Mouse (Mus musculus) heart, embryonic 16.5 days (tissue): Measurements from ENCODE around the gene Scgn. TPM values are rescaled to one million over a fixed set of nuclear protein-coding genes. Genes with fewer than 3 reads are reported as not detected.

ENCODE experiments used
- ATAC-seq: fragments of 200-750 bp; cut with Nextera tagmentation; replicated peaks from 2 replicates; pipeline ENCODE4 v1.8.0; 2017; ENCODE audit warnings: moderate number of reproducible peaks; ENCODE audit not compliant: insufficient read depth, low FRiP score; ENCODE audit errors: extremely low read depth
- H3K27ac ChIP-seq: fragments of 300-500 bp; sonication (generic); 2 replicates; pipeline ENCODE4 v1.5.1; 2014; ENCODE audit warnings: mild to moderate bottlenecking, low read length, control low read depth, moderate library complexity
- H3K27me3 ChIP-seq: fragments of 300-500 bp; sonication (generic); 2 replicates; pipeline ENCODE4 v1.6.1; 2014; ENCODE audit warnings: low read length, mixed read lengths; ENCODE audit not compliant: control insufficient read depth, insufficient read depth
- H3K36me3 ChIP-seq: fragments of 300-500 bp; sonication (generic); 2 replicates; pipeline ENCODE4 v1.6.1; 2014; ENCODE audit not compliant: control insufficient read depth, insufficient read depth
- H3K4me1 ChIP-seq: fragments of 300-500 bp; sonication (generic); 2 replicates; pipeline ENCODE4 v1.6.1; 2014; ENCODE audit warnings: low read length, mixed read lengths; ENCODE audit not compliant: control insufficient read depth, insufficient read depth
- H3K4me2 ChIP-seq: fragments of 300-500 bp; sonication (generic); 2 replicates; pipeline ENCODE4 v1.6.1; 2014; ENCODE audit warnings: low read depth, mild to moderate bottlenecking, control low read depth, low read length
- H3K4me3 ChIP-seq: fragments of 300-500 bp; sonication (generic); 2 replicates; pipeline ENCODE4 v1.5.1; 2014; ENCODE audit warnings: mild to moderate bottlenecking, control low read depth, low read length
- H3K9ac ChIP-seq: fragments of 300-500 bp; sonication (generic); 2 replicates; pipeline ENCODE4 v1.6.1; 2014; ENCODE audit warnings: low read length, control low read depth
- H3K9me3 ChIP-seq: fragments of 300-500 bp; sonication (generic); replicated peaks from 2 replicates; pipeline ENCODE4 v1.6.1; 2016; ENCODE audit warnings: low read length; ENCODE audit not compliant: control insufficient read depth
- WGBS: fragments of 180-500 bp; shearing (Covaris S2); extraction: QIAGEN DNeasy Blood & Tissue Kit; methylation state at CpG from one replicate; pipeline ENCODE4 v1.1.7; 2014; 5-methylcytosine and 5-hydroxymethylcytosine counted together
- polyA plus RNA-seq: library from polyadenylated mRNA; unstranded; fragments of >200 nt; fragmentation: Nextera tagmentation; extraction: Ambion mirVana; gene quantifications from 2 replicates; pipeline ENCODE4 v1.2.1, GENCODE M21; 2015

Scgn gene
- polyA plus RNA-seq, 1 experiment from 2014 or later = not detected

- no peaks in the 10 kb centered on the region for H3K9me3 ChIP-seq
- H3K4me3 ChIP-seq = no peak overlapping the region
- no peak for ATAC-seq
- no peak overlapping the region for H3K27ac ChIP-seq
- H3K36me3 ChIP-seq = no peaks in the 10 kb centered on the region
- H3K9ac ChIP-seq = no peak overlapping the region
- H3K4me1 ChIP-seq = no peaks in the 10 kb centered on the region
- H3K4me2 ChIP-seq = no peak overlapping the region
- WGBS = 72% methylated on average over 14 of the region's 14 CpGs
- no peaks in the 10 kb centered on the region for H3K27me3 ChIP-seq
These were observed 41.3 kb downstream of the Scgn start for GRCm38 (mm10) chr13:23949484-23950246.

- Histone ChIP-seq H3K27me3 (no peaks in the 10 kb centered on the region), H3K4me3 (no peak overlapping the region), H3K4me2 (no peak overlapping the region), H3K27ac (no peak overlapping the region), H3K4me1 (no peaks in the 10 kb centered on the region), H3K9me3 (no peaks in the 10 kb centered on the region), H3K36me3 (no peaks in the 10 kb centered on the region), H3K9ac (no peak overlapping the region)
- WGBS = 52% methylated on average over 2 of the region's 2 CpGs
- no peak for ATAC-seq
These were observed 44.8 kb downstream of the Scgn start for GRCm38 (mm10) chr13:23946254-23946653.

GRCm38 (mm10) chr13:23942861-23943260 is 48.2 kb downstream of the Scgn start:
- Histone ChIP-seq H3K4me1 (no peaks in the 10 kb centered on the region), H3K27ac (no peak overlapping the region), H3K4me3 (no peak overlapping the region), H3K36me3 (no peaks in the 10 kb centered on the region), H3K4me2 (no peak overlapping the region), H3K27me3 (no peaks in the 10 kb centered on the region), H3K9me3 (no peaks in the 10 kb centered on the region), H3K9ac (no peak overlapping the region)
- no peak for ATAC-seq
- WGBS = 55% methylated on average over 2 of the region's 2 CpGs

DNA sequence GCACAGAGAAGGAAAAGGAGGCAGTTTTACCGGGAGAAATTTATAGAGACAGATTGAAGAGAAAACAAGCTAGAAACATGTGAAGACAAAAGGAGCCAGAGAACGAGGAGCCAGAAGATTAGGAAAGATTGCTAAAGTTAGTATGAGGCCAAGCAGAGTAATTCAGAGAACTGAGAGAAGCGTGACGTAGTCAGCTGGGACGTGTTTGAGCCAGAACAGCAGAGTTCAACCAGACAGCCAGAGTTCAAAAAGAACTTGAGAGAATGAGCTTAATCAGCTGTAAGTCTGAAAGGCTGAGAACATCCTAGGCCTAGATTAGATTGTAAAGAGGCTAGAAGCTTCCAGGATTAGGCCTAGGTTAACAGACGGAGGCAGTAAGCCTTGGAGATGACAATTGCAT is 50.7 kb downstream of the Scgn start:
- H3K36me3 ChIP-seq = no peaks in the 10 kb centered on the region
- no peak overlapping the region for H3K9ac ChIP-seq
- H3K9me3 ChIP-seq = no peaks in the 10 kb centered on the region
- no peaks in the 10 kb centered on the region for H3K27me3 ChIP-seq
- no peak; the same call in 1 of the 2 replicates for ATAC-seq
- H3K27ac ChIP-seq = no peak overlapping the region
- no peak overlapping the region for H3K4me3 ChIP-seq
- H3K4me1 ChIP-seq = no peaks in the 10 kb centered on the region
- 36% methylated on average over 6 of the region's 6 CpGs for WGBS
- H3K4me2 ChIP-seq = no peak overlapping the region

DNA sequence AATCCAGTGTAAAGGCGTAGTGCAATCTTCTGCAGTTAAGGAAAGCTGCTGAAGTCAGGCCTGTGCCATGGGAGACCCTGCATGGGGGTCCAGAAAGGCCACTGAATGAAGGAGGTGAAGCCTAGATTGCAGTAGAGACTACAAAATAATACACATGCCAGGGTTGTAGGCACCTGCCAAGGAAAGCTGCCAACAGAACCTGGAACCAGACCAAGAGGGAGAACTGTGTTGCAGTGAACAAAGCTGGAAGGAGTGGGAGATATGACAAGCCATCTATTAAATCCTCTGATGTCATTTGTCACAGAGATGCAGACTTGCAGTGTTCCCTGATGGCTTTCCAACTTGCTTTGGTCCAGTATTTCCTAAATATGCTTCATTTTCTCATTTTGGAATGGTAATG is 52.3 kb downstream of the Scgn start:
- Histone ChIP-seq H3K9me3 (no peaks in the 10 kb centered on the region), H3K9ac (no peak overlapping the region), H3K27me3 (no peaks in the 10 kb centered on the region), H3K27ac (no peak overlapping the region), H3K36me3 (no peaks in the 10 kb centered on the region), H3K4me2 (no peak overlapping the region), H3K4me3 (no peak overlapping the region), H3K4me1 (no peaks in the 10 kb centered on the region)
- ATAC-seq = no peak
- WGBS = 89% methylated on average over 1 of the region's 1 CpGs

- Histone ChIP-seq H3K27me3 (no peaks in the 10 kb centered on the region), H3K4me3 (no peak within 1 kb of the TSS), H3K9me3 (no peaks in the 10 kb centered on the region), H3K27ac (no peak within 1 kb of the TSS), H3K4me1 (no peaks in the 10 kb centered on the region), H3K9ac (no peak within 1 kb of the TSS), H3K36me3 (no peaks in the 10 kb centered on the region), H3K4me2 (no peak within 1 kb of the TSS)
- ATAC-seq = no peak
- WGBS = 91% methylated on average over 10 of the region's 10 CpGs
These were observed 56.8 kb downstream of the Scgn start, which contains the start of gene Hist1h2aa for GRCm38 (mm10) chr13:23934211-23934520. Gene Hist1h2aa (plus strand): TSS chr13:23934462.

GRCm38 (mm10) chr13:23933421-23934210 is 57.4 kb downstream of the Scgn start, which contains the start of gene Hist1h2ba:
Gene Hist1h2ba (minus strand): TSS chr13:23934156.
- Histone ChIP-seq H3K4me2 (no peak within 1 kb of the TSS), H3K27me3 (no peaks in the 10 kb centered on the region), H3K9ac (no peak within 1 kb of the TSS), H3K4me1 (no peaks in the 10 kb centered on the region), H3K9me3 (no peaks in the 10 kb centered on the region), H3K36me3 (no peaks in the 10 kb centered on the region), H3K4me3 (no peak within 1 kb of the TSS), H3K27ac (no peak within 1 kb of the TSS)
- 91% methylated on average over 31 of the region's 39 CpGs for WGBS
- ATAC-seq = no peak

- ATAC-seq = no peak
- Histone ChIP-seq H3K27ac (no peak overlapping the region), H3K27me3 (no peaks in the 10 kb centered on the region), H3K4me1 (0 out of 2 replicates have a peak, but pooled peaks cover 2% of the 10 kb centered on the region), H3K4me2 (no peak overlapping the region), H3K4me3 (no peak overlapping the region), H3K36me3 (no peaks in the 10 kb centered on the region), H3K9me3 (no peaks in the 10 kb centered on the region), H3K9ac (no peak overlapping the region)
- 70% methylated on average over 11 of the region's 11 CpGs for WGBS
These were observed 60.1 kb downstream of the Scgn start for GRCm38 (mm10) chr13:23930904-23931303.

- ATAC-seq = no peak
- 0 out of 2 replicates have a peak, but pooled peaks cover 2% of the 10 kb centered on the region for H3K4me1 ChIP-seq
- H3K9ac ChIP-seq = no peak overlapping the region
- no peaks in the 10 kb centered on the region for H3K36me3 ChIP-seq
- no peaks in the 10 kb centered on the region for H3K9me3 ChIP-seq
- H3K4me2 ChIP-seq = no peak overlapping the region
- WGBS = 81% methylated on average over 9 of the region's 9 CpGs
- H3K27me3 ChIP-seq = no peaks in the 10 kb centered on the region
- no peak overlapping the region for H3K4me3 ChIP-seq
- H3K27ac ChIP-seq = no peak overlapping the region
These were observed 60.6 kb downstream of the Scgn start for GRCm38 (mm10) chr13:23930461-23930860.
